Mouse (Mus musculus): Measurements from ENCODE around the gene Entpd5.

Gene Entpd5

GRCm38 (mm10) chr12:84408819-84409507 lies at the start of gene Entpd5, which contains the start of gene Bbof1:
Gene Entpd5 (minus strand): TSS chr12:84409029.
Gene Bbof1 (plus strand): TSS chr12:84409071.
- peak; percentile 80 for DNase-seq

- DNase-seq = no peak
Observed at GRCm38 (mm10) chr12:84456911-84457310, 48.1 kb upstream of the Entpd5 start.

- peak; percentile 5 to 14 for DNase-seq
Observed at GRCm38 (mm10) chr12:84451801-84452200, 43.0 kb upstream of the Entpd5 start.

GRCm38 (mm10) chr12:84450718-84451646 lies 42.2 kb upstream of the Entpd5 start, which contains the start of the genes Aldh6a1 and Lin52:
Gene Aldh6a1 (minus strand): TSS chr12:84451004.
Gene Lin52 (plus strand): TSS chr12:84451422.
- DNase-seq = peak; percentile 94 to 98

GRCm38 (mm10) chr12:84450351-84450717 lies 41.5 kb upstream of the Entpd5 start:
- DNase-seq = no peak

- no peak for DNase-seq
Observed at GRCm38 (mm10) chr12:84449887-84450286, 41.1 kb upstream of the Entpd5 start.

- no peak for DNase-seq
Observed at GRCm38 (mm10) chr12:84448181-84448580, 39.4 kb upstream of the Entpd5 start.

- DNase-seq = no peak
Observed at GRCm38 (mm10) chr12:84447386-84447785, 38.6 kb upstream of the Entpd5 start.

- DNase-seq = no peak
Observed at GRCm38 (mm10) chr12:84442526-84442925, 33.7 kb upstream of the Entpd5 start.

- DNase-seq = no peak
Observed at GRCm38 (mm10) chr12:84438697-84439096, 29.9 kb upstream of the Entpd5 start.

- DNase-seq = no peak
Observed at GRCm38 (mm10) chr12:84429825-84430224, 21.0 kb upstream of the Entpd5 start.

GRCm38 (mm10) chr12:84423990-84424389 lies 15.2 kb upstream of the Entpd5 start:
- no peak for DNase-seq

- DNase-seq = peak in 1 of 2 experiments; percentile 6
Observed at GRCm38 (mm10) chr12:84417605-84417922, 8.7 kb upstream of the Entpd5 start.

GRCm38 (mm10) chr12:84416834-84417604 lies 8.2 kb upstream of the Entpd5 start, which contains the start of gene Rnf113a2:
Gene Rnf113a2 (plus strand): TSS chr12:84417196.
- peak; percentile 72 to 74 for DNase-seq

- peak; percentile 56 to 79 for DNase-seq
Observed at GRCm38 (mm10) chr12:84407874-84408818, 683 bp downstream of the Entpd5 start.

- DNase-seq = no peak
Observed at GRCm38 (mm10) chr12:84407259-84407658, 1.6 kb downstream of the Entpd5 start.

- DNase-seq = no peak
Observed at GRCm38 (mm10) chr12:84404541-84404940, 4.3 kb downstream of the Entpd5 start.

GRCm38 (mm10) chr12:84402923-84403322 lies 5.9 kb downstream of the Entpd5 start:
- DNase-seq = no peak

GRCm38 (mm10) chr12:84400653-84401052 lies 8.2 kb downstream of the Entpd5 start:
- DNase-seq = no peak

- DNase-seq = no peak
Observed at GRCm38 (mm10) chr12:84400068-84400467, 8.8 kb downstream of the Entpd5 start.

- DNase-seq = no peak
Observed at GRCm38 (mm10) chr12:84399663-84400062, 9.2 kb downstream of the Entpd5 start.

GRCm38 (mm10) chr12:84399135-84399534 lies 9.7 kb downstream of the Entpd5 start:
- DNase-seq = no peak
